Mouse (Mus musculus) layer of hippocampus, postnatal 36 days (tissue): Measurements from ENCODE around the gene Tmem269. TPM values are rescaled to one million over a fixed set of nuclear protein-coding genes. Genes with fewer than 3 reads are reported as not detected.

Source experiments
- DNase-seq, 2 experiments: peaks; one replicate each; pipeline ENCODE4 v3.0.0; 2022
- total RNA-seq, 2 experiments: library from RNA; stranded (reverse); gene quantifications; 2 replicates each; pipeline ENCODE4 v1.2.3; 2021

The Tmem269 gene
- 1 to 10 TPM in 1 of 2 experiments, under 1 TPM in 1; 0.56 to 1.1 TPM for total RNA-seq

DNA sequence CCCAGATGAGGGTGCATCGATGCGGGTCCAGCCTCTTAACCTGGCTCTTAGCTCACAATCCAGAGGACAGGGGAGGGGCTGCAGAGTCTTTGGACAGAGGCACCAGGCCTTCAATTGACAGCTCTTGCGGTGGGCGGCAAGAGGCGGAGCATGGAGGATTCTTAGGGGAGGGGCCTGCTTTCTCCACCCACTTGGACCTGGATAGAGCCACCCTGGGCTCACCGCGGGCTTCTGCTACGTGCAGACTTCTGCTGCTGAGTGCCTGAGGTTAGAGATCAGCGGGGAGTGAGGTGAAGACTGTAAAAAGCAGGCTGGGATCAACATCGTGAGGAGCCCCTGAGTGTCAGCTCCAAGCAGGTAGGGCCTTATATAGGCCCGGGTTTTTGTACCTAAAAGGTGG is at the start of gene Tmem269:
TSS of gene Tmem269 (minus strand) at position 49 of the 400 bp plus-strand sequence.
- DNase-seq: no peak

DNA sequence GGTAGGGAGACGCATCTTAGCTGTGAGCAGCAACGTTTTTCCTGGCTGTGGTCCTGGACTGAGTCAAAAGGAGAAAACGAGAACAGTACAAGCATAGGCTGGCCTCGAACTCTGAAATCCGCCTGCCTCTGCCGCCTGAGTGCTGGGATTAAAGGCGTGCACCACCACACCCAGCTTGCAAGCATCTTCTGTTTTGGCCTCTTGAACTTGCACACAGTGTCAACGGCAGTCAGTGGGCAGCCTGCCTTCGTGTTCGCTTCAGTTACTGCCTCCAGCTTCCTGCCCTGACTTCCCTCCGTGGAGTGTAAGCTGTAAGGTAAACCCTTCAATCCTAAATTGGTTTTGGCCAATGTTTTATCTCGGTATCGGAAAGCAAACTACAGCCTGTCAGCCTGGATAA is 48.6 kb upstream of the Tmem269 start:
- no peak for DNase-seq

DNA sequence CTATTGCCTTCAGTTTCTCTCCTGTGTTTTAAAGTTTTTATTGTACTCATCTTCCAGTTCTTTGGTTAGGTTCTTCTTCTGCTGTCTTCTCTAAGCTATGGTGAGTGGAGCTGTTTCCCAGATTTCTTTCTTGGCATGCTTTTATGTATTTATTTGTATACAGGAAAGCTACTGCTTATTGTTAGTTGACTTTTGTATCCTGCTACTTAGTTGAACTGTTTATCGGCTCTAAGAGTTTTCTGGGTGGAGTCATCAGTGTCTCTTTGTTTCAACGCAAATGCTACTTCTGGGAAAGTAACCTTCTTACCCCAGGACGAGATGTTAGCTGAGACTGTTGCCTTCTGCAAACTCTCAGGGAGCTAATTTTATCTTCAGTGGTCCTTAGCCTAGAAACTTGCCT is 45.4 kb upstream of the Tmem269 start:
- no peak for DNase-seq

DNA sequence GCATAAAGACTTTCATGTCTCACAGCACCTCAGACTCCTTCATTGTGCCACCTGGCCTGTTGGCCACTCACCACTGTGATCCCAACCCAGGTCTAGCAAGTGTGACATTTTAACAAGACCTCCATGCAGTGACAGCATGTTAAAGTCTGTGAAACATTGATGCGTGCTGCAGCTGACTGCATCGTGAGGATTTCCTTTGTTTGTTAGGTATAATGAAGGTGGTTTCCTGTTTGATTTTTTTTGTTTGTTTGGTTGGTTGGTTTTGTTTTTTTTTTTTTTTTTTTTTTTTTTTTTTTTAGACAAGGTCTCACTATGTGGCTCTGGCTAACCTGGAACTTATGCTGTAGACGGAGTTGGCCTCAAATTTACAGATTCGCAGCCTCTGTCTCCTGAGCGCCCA is 44.5 kb upstream of the Tmem269 start:
- no peak for DNase-seq

DNA sequence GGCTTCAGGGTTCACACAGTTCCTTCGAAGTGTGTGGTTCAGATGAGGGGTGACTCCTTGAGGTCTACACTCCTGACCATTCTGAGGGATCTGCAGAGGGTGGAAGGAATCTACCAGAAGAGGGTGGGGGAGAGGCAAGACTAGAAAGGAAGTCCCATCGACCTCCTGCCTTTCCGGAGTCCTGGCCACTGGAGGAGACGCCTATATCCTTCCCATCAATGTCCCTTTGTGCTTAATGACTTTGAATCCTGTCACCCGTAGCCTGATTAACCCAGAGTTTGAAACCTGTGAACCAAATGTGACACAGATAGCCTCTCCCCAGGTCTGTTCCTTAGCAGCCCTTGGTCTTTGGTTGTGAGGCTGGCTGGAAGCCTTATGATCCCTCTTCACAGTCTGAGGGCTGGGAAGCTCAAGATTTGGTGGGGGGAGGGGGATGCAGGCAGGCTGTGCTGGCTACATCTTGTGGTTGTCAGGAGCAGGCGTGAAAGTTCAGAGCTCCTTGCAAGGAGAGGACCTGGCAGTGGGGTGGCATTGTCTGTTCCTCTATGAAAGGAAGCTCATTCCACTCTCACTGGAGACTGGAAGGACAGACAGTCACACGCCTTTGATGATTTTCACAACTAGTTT is 43.2 kb upstream of the Tmem269 start:
- no peak for DNase-seq

DNA sequence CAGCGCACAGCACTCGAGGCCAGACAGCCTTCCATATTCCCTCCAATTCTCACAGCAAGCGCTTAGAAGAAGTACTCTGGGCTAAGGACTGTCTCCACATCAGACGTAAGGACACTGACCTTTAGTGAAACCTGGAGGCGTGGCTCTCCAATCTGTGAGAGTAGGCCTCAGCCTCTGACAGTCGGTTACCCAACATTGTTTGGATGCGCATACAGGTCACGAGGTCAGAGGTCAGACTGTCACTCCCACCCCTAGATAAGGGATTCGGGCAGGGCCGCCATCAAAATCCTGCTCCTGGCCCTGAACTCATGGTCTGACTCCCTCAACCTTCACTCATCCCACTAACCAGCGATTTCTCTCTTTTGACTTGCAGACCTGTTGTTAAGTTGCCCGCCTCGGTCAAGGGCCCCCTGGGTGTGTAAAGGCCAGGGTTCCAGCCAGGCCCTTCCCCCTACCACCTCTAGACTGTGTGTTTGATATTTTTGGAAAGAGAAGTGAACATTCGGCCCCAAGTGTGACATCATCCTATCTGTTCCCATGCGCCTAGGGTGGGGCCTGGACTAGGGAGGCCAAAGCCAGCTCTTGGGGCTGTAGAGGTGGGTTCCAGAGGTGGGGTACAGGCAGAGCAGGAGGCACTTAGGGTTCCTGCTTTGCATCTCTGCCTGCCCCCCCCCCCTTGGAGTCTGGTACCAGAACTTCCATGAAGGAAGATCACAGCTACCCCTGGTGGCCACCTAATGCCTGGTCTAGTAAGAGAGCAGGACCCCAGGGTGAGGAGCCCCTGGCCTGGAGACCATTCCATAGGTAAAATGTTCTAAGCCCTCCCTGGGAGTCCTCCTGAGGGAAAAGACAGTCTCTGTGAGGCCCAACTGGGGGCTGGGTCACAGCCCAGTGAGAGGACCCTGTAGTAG is 41.6 kb upstream of the Tmem269 start:
- DNase-seq: no peak

DNA sequence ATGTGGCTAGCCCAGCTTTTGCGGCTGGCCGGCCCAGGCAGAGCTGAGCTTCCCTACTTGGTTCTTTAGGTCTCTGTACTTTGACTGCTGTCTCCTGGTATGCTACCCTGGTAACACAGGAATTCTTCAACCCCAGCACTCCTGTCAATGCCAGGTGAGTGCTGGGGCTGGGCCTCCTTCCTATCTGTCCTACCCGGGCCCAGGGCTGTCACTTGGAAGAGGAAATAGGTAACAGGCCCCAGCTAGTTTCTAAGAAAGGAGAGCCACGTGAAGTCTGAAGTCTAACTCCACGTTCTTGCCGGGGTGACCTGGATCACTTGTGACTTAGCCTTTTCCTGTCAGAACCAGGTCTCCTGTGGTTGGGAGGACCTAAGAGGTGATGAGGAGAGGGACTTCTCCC is 39.1 kb upstream of the Tmem269 start:
- no peak for DNase-seq

DNA sequence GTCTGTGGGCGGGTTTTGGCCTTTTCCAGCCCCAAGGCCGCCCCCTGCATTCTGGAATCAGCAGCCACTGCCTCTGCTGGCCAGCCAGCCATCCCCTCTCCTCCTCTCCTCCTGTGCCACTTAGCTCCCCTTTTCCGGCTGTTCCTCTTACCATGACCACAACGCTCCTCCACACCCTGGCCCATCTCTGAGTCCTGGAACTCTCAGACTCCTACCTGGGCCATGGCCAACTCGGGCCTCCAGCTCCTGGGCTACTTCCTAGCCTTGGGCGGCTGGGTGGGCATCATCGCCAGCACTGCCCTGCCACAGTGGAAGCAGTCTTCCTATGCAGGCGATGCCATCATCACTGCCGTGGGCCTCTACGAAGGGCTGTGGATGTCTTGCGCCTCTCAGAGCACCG is 37.3 kb upstream of the Tmem269 start, which contains the start of gene Cldn19:
TSS of gene Cldn19 (plus strand) at position 64 of the 400 bp plus-strand sequence.
- no peak for DNase-seq

DNA sequence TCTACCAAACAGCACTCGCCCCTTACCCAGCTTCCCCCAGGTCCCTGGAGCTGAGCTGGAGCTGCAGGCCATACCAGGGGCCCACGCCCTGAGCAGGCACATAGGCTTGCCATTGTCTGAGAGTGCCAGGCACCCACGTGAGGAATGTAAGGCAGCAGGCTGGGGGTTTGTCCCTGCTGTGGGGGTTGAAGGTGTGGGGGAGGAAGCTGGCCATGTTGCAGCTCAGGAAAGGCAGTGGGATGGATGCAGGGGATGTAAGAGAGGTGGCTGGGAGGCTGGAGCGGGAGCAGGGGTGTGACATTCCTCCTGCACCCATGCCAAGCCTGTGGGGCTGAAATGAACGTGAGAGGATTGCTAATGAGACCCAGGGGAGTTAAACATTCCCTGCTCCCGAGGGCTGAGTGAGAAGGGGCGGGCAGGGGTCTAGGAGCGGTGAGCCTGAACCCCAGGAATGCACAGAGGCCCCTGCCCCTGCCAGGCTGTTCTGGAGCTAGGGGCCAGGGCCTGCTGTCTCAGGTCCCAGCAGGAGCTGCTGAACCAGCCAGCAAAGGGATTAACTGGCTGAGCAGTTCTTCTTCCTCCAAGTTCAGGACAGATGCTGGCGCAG is 36.1 kb upstream of the Tmem269 start:
- DNase-seq: peak; percentile 29 to 40

DNA sequence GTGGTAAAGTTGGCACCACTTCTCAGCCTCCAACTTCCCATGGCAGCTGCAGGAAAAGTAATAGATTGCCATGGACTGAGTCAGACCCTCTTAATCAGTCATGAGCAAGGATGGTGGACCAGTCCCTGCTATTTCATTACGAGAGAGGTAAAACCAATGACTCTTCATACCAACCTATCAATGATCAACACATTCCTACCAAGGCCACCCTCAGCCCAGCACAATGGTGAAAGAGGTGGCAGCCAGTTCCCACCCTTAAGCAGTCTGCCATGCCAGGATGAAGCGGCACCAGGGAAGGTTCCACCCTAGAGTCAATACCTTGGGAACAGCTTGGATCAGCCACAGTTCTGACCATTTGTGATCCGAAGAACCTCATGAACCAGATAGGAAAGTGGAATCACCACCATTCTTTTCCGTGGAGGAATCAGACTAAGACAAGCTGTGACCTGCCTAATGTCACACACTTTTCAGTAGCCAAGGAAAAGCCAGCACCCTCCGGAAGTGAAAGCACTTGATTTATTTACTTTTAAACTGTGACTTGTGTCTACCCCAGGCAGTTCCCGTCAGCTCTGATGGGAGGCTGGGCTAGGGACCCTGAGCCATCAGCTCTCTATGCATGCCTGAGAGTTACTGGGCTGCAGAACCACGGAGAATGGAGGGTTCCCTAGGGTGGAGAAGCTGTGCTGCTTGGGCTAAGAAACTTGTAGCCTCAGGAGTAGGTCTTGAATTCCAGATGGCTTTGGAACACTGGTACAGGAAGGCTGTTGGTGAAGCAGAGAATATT is 34.2 kb upstream of the Tmem269 start:
- no peak for DNase-seq

DNA sequence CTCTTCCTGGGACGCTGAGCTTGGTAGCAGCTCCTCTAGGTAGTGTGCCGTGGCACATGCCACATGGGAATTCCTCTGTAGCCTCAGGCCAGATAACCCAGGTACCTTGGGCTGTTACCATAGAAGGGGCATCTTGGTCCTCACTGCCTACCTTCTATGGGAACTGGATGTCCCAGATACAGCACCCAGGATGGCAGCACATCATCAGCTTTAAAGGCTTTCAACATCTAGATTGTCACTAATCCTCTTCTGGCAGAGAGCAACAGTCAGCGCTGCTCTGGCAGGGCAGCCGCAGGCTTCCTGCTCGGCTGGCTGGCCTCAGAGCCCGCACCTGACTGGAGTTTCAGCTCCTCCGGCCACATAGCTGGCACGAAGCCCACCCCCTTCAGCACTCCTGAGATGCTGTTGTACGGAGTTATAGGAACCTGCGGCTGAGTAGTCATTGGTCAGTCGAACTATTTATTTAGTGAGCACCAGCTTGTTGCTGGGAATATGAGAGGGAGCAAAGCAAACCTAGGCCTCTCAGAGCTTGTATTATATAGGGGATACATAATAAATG is 30.5 kb upstream of the Tmem269 start:
- DNase-seq: no peak

DNA sequence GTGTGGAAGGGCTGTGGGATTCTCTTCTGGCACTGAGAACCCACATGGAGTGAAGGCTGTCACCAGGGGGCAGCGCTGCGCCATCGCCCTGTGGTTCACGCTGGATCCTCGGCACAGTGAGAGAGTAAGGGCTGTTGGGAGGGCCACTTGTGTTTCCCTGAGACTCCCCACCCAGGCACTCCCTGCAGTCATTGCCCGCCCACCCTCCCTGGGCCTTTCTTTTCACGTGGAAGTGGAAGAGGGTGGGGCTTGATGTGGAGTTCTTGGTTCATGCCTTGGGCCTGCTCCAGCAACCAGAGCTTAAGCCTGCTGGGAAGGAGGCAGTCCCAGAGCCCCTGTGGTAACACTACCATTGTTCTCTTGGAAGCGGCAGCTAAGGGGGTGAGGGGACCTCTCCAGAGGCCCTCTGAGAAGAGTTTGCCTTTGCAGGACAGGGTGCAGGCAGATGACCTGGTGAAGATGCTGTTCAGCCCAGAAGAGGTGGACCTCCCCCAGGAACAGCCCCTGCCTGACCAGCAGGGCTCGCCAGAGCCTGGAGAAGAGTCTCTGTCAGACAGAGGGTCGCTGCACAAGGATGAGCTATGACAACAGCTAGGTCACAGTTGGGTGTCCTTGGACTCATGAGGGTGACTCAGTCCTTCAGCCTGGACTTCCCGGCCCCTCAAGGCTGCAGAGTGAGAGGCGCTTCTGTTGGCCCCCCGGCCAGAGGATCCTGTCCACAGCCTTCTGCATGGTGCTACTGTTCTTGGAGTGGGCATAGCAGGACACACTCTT is 29.6 kb upstream of the Tmem269 start:
- DNase-seq: peak; percentile 57

DNA sequence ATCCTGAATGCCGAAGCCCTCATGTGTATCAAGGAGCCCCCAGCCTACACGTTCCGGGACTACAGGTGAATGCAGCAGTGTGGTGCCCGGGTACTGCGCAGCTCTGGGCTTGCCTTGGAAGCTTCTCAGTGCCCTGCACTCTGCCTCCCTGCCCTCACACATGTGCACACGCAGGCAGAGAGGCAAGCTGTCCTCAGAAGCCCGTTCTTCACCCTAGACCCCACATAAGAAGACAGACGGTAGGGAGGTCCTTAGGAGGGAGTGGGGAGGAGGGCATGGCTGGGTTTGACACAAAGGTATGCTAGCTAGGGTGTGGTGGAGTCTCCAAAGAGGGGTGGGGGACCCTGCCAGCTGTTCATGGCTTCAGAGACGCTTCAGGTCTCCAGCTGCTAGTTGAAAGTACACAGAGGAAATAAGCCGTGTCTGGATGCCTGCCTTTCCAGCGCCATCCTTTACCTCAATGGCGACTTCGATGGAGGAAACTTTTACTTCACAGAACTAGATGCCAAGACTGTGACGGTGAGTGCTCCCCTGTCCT is 28.7 kb upstream of the Tmem269 start:
- DNase-seq: no peak

DNA sequence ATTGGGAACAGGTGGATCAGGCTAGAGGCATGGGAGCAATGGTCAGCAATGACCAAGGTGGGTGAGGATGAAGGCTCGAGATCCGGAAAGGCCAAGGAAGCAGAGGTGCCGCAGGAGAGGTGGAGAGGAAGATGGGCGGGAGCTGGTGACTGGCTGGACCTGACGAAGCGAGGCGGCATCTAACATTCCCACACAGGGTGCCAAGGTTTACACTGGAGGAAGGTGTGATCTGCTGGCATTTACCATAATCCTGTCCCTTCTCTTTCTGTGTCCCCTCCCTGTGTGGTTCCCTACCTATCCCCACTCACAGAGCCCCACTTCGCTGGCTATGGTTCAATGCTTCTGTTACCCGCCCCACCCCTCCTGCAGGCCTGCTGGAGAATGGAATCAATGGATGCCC is 27.9 kb upstream of the Tmem269 start:
- DNase-seq: no peak

DNA sequence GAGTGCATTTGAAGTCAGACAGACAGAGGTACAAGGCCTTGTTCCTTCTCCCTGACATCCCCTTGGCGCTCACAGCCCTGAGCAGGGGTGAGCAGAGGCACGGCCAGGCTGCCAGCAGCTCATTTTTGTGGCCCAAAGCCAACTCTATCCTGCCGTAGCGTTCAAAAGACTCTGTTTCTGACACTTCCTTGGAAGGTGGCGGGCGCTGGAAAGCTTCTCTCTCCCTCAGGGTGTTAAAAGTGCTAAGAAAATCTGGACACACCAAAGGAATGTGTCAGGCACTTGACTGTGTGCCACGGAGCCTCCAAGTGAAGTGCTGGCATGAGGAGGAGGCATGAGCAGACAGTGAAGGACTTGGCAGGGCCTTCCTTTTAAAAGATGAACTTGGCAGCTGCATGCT is 27.5 kb upstream of the Tmem269 start:
- DNase-seq: no peak

DNA sequence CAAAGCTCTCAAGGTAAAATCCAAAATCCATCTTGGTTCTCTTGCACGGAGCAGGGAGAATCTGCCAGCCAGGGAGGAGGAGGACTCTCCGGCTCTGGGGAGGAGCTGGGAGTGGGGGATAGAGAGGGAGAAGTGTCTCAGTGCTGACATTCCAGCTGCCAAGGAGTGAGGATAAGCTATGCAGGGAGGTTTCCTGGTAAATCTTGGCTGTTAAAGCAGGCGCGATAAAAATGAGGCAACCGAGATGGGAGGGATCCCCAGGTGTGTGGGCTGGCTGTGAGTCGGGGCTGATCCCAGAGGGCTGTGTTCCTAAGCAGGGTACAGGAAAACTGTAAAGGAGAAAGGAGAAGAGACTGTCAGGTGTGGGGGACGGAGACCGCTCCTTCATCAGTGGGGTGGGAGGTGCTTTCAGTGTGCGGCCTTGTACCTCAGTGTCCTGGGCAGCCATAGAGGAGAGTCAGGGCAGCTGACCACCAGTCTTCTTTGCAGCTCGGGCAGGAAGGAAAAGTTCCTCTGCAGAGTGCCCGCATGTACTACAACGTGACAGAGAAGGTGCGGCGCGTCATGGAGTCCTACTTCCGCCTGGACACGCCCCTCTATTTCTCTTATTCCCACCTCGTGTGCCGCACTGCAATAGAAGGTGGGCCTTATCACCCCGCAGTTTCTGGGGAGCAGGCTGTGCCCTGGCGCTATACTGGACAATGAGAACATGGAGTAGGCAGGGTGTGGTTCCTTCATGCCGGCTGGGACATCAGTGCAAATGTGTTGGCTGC is 26.6 kb upstream of the Tmem269 start:
- no peak for DNase-seq

DNA sequence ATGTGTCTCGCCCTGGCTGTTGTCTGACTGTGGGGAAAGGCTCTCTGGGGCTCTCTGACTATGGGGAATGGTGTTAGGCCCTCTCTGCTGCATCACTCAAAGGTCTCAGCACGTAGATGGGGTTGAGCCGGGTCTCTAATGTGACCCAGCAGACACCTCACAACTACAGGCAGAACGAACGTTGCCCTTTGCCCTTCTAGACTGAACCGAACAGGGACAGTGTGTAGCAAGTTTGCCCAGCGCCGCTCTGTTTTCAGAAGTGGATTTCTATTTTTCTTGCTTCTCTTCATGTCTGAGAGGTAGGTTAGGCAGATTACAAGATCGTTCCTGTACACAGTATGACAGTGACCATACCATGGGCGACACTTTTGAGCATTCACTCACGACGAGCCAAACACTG is 24.6 kb upstream of the Tmem269 start:
- DNase-seq: no peak

DNA sequence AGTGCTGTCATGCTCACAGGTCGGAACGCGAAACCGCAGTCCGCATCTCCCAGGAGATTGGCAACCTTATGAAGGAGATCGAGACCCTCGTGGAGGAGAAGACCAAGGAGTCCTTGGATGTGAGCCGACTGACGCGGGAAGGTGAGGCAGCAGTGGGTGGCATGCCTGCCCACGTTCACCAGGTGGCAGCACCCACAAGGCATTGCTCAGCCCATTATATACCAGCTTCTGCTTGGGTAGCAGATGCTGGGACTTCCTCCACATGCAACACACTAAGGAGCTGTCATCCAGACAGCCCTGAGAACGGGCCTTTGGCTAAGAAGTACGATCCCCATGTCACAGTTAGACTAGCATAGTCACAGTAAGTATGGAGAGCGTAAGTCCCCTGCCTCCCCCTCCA is 23.6 kb upstream of the Tmem269 start:
- DNase-seq: peak; percentile 37 to 39

DNA sequence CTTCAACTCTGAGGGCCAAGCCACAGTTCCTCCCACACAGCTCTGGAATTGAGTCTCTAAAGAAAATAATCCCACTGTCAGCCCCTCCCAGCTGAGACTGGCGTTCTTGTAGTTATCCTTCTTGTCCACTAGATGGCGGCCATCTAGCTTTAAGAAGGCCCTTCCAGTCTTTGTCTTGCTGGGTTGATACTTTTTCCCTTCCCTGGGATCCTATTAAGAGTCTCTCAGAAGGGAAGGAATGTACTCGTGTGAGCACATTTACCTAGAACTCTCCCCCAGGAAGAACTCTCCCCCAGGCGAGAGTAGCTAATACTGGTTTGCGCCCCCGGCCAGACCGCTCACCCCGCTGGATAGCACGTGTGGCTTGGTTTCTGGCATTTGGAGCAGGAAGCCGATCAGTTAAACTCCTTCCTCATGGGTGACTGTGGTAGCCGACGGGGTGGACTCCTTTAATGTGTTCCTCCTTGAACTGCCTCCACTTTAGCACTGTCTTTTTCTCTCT is 21.2 kb upstream of the Tmem269 start:
- DNase-seq: no peak

DNA sequence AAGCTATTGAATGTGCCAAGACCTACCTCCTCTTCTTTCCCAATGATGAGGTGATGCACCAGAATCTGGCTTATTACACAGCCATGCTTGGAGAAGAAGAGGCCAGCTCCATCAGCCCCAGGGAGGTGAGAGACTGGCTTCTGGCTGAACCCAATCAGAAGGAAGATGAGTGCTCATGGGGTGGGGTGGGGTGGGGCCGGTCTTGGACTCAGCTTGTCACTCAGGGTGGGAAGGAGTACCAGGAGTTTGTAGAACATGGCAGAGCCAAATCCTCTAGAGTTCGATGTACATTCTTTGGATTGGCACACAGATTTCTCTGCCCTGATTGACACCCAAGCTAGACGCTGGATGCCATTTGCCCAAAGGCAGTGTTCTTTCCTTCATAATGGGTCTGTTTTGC is 20.6 kb upstream of the Tmem269 start:
- no peak for DNase-seq
